Mouse (Mus musculus): ENCODE measurements at regions not wholly inside any gene's neighbourhood (a gene's known extent, or its start where the extent isn't known, plus 50 kb on each side); places are given as distances from the start of the nearest gene placed in this dataset.

DNA sequence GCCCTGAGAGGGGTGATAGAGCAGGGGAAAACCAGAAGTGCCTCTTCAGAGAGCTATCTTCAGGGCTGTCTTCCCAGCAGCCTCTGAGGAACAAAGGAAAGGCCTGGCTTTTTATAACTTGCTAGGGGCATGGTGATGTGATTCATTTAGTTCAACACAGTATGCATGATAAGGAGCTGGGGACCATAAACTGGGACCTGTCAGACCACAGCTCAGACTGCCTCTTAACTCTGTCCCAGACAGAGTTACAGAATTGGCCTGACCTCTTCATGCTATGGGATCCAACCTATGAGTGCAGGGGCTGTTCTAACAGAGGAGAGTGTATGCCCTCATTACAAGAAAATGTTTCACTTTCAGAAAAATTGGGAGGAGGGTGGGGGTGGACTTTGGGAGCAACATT, 59.3 kb upstream of the Il12b start:
- no peak overlapping the region for H3K4me3 ChIP-seq (ENCODE audit: extremely low read depth, insufficient read depth, insufficient read length)
- no peak for TF ChIP-seq CTCF (IDR thresholded peaks at IDR 0.05; ENCODE audit: extremely low read depth, insufficient read depth, insufficient read length, insufficient replicate concordance)
- no peaks in the 10 kb centered on the region for H3K27me3 ChIP-seq (ENCODE audit: control insufficient read depth, insufficient read depth, low read length)
- H3K4me1 ChIP-seq (ENCODE audit: control insufficient read depth, insufficient read depth, insufficient read length) = no peaks in the 10 kb centered on the region
- no peak overlapping the region for H3K27ac ChIP-seq (ENCODE audit: insufficient read depth, low read length)
- no peak for DNase-seq (ENCODE audit: low read depth in 1 of 2, low spot score in 2 of 2)
- no peaks in the 10 kb centered on the region for H3K36me3 ChIP-seq (ENCODE audit: control insufficient read depth, insufficient read depth, low read length)

- Histone ChIP-seq H3K4me1 (ENCODE audit: control insufficient read depth, insufficient read depth, insufficient read length) (no peaks in the 10 kb centered on the region), H3K27ac (ENCODE audit: insufficient read depth, low read length) (no peak overlapping the region), H3K4me3 (ENCODE audit: extremely low read depth, insufficient read depth, insufficient read length) (no peak overlapping the region), H3K27me3 (ENCODE audit: control insufficient read depth, insufficient read depth, low read length) (no peaks in the 10 kb centered on the region), H3K36me3 (ENCODE audit: control insufficient read depth, insufficient read depth, low read length) (no peaks in the 10 kb centered on the region)
- TF ChIP-seq POLR2A (IDR thresholded peaks at IDR 0.05; ENCODE audit: low read depth, low read length) = no peak
- WGBS = 73% methylated on average over 3 of the region's 3 CpGs
- no peak for DNase-seq (ENCODE audit: low read depth in 1 of 2, low spot score in 2 of 2)
Observed at GRCm38 (mm10) chr11:44348308-44348707, 51.6 kb upstream of the Il12b start.

- Histone ChIP-seq H3K36me3 (ENCODE audit: control insufficient read depth, insufficient read depth, low read length) (no peaks in the 10 kb centered on the region), H3K27me3 (ENCODE audit: control insufficient read depth, insufficient read depth, low read length) (no peaks in the 10 kb centered on the region), H3K4me1 (ENCODE audit: control insufficient read depth, insufficient read depth, insufficient read length) (no peaks in the 10 kb centered on the region), H3K27ac (ENCODE audit: insufficient read depth, low read length) (no peak overlapping the region), H3K4me3 (ENCODE audit: extremely low read depth, insufficient read depth, insufficient read length) (no peak overlapping the region)
- TF ChIP-seq CTCF (IDR thresholded peaks at IDR 0.05; ENCODE audit: extremely low read depth, insufficient read depth, insufficient read length, insufficient replicate concordance) (no peak), POLR2A (IDR thresholded peaks at IDR 0.05; ENCODE audit: low read depth, low read length) (no peak)
- no peak for DNase-seq (ENCODE audit: low read depth in 1 of 2, low spot score in 2 of 2)
- WGBS = 76% methylated on average over 8 of the region's 8 CpGs
Observed at GRCm38 (mm10) chr11:44349546-44349945, 50.3 kb upstream of the Il12b start.

Measured in spleen, adult 2 months (tissue).